Mouse (Mus musculus): Measurements from ENCODE around the gene Foxf2. TPM values are rescaled to one million over a fixed set of nuclear protein-coding genes. Genes with fewer than 3 reads are reported as not detected.

The Foxf2 gene
- polyA plus RNA-seq, 1 experiment = not detected

GRCm38 (mm10) chr13:31658212-31658611 lies 32.6 kb downstream of the Foxf2 start:
- Histone ChIP-seq H3K27ac (ENCODE audit: insufficient read depth, low read depth, low read length) (no peak overlapping the region), H3K4me3 (ENCODE audit: insufficient read depth, low read depth, low read length) (no peak overlapping the region), H3K4me1 (ENCODE audit: control insufficient read depth, insufficient read depth, low read length) (no peaks in the 10 kb centered on the region)
- WGBS = 90% methylated on average over 4 of the region's 4 CpGs
- TF ChIP-seq CTCF (IDR thresholded peaks at IDR 0.05; ENCODE audit: insufficient read depth, low read depth, low read length) (no peak), POLR2A (IDR thresholded peaks at IDR 0.05; ENCODE audit: insufficient read depth, low read depth, low read length) (no peak)

- no peak for TF ChIP-seq CTCF (IDR thresholded peaks at IDR 0.05; ENCODE audit: insufficient read depth, low read depth, low read length)
- no peak for TF ChIP-seq POLR2A (IDR thresholded peaks at IDR 0.05; ENCODE audit: insufficient read depth, low read depth, low read length)
- Histone ChIP-seq H3K27ac (ENCODE audit: insufficient read depth, low read depth, low read length) (no peak overlapping the region), H3K4me3 (ENCODE audit: insufficient read depth, low read depth, low read length) (no peak overlapping the region), H3K4me1 (ENCODE audit: control insufficient read depth, insufficient read depth, low read length) (no peaks in the 10 kb centered on the region)
- WGBS = 4% methylated on average over 3 of the region's 3 CpGs
Measured at GRCm38 (mm10) chr13:31658963-31659362, 33.3 kb downstream of the Foxf2 start.

- WGBS = 45% methylated on average over 6 of the region's 6 CpGs
- no peak for TF ChIP-seq POLR2A (IDR thresholded peaks at IDR 0.05; ENCODE audit: insufficient read depth, low read depth, low read length)
- TF ChIP-seq CTCF (IDR thresholded peaks at IDR 0.05; ENCODE audit: insufficient read depth, low read depth, low read length) = no peak
- no peak overlapping the region for H3K27ac ChIP-seq (ENCODE audit: insufficient read depth, low read depth, low read length)
- no peak overlapping the region for H3K4me3 ChIP-seq (ENCODE audit: insufficient read depth, low read depth, low read length)
- no peaks in the 10 kb centered on the region for H3K4me1 ChIP-seq (ENCODE audit: control insufficient read depth, insufficient read depth, low read length)
Measured at GRCm38 (mm10) chr13:31661211-31661610, 35.6 kb downstream of the Foxf2 start.

DNA sequence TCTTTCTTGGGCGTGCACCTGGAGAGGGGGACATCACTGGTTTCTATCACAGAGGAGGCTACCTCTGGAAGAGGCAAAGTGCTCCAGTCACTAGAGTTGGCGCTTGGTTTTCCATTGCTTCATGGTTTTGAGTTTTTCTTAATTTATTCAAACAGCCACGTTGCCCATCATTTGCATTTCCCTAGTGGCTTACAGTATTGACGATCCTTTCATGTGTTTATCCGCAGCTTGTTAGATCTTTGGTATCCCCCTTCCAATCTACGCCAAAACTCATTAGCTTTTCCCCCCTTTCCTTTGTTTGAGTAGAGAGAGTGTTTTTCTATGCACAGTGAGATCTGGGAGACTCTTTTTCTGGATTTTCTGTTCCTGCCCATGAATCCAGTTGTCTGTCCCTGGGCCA lies 39.8 kb downstream of the Foxf2 start:
- TF ChIP-seq CTCF (IDR thresholded peaks at IDR 0.05; ENCODE audit: insufficient read depth, low read depth, low read length) = no peak
- TF ChIP-seq POLR2A (IDR thresholded peaks at IDR 0.05; ENCODE audit: insufficient read depth, low read depth, low read length) = no peak
- Histone ChIP-seq H3K4me3 (ENCODE audit: insufficient read depth, low read depth, low read length) (no peak overlapping the region), H3K27ac (ENCODE audit: insufficient read depth, low read depth, low read length) (no peak overlapping the region), H3K4me1 (ENCODE audit: control insufficient read depth, insufficient read depth, low read length) (no peaks in the 10 kb centered on the region)
- WGBS = 37% methylated on average over 6 of the region's 6 CpGs

DNA sequence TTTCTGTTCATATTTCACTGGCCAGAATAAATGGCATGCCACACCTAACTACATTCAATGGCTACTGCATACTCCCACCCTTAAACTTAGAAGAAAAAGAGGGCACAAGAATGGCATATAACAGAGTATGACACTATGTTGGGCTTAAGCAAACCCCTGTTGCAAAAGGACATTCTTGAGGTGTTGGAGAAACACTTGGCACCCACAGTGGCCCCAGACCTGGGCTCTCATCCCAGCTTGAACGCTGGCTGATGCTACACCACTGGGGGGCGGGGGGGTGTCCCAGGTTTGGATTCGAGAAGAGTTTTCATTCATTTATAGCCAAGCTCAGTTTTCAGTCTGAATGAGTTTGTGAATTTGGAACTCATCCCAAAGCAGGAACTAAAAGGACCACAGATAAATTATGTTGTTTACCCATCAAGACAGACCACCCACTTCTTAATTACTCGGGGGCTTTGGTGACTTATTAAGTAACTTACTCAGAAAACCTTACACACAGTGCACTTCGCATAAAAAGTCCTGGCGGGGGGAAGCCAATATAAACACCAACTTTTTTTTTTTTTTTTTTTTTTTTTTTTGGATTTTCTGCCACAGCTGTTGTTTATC lies 42.4 kb downstream of the Foxf2 start:
- Histone ChIP-seq H3K4me3 (ENCODE audit: insufficient read depth, low read depth, low read length) (no peak overlapping the region), H3K4me1 (ENCODE audit: control insufficient read depth, insufficient read depth, low read length) (no peaks in the 10 kb centered on the region), H3K27ac (ENCODE audit: insufficient read depth, low read depth, low read length) (no peak overlapping the region)
- TF ChIP-seq POLR2A (IDR thresholded peaks at IDR 0.05; ENCODE audit: insufficient read depth, low read depth, low read length) (no peak), CTCF (IDR thresholded peaks at IDR 0.05; ENCODE audit: insufficient read depth, low read depth, low read length) (no peak)
- WGBS = 27% methylated on average over 6 of the region's 6 CpGs

DNA sequence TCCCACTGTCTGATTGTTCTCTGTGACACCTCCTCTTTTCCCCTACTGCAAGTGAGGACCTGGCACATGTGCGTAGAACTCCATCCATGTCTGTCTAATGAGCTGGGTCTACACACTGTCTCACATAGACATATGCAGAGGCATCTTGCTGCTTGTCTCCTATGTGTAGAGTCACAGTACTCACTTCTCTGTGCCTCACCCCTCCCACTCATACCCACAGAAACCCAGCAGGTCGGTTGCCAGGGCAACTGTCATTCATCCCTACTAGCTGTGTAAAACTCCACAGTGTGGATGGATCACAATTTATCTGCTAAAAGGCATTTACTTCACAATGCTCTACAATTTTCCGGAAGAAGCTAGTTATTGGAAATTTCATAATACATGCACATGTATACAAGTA lies 46.5 kb downstream of the Foxf2 start:
- no peak overlapping the region for H3K27ac ChIP-seq (ENCODE audit: insufficient read depth, low read depth, low read length)
- TF ChIP-seq POLR2A (IDR thresholded peaks at IDR 0.05; ENCODE audit: insufficient read depth, low read depth, low read length) = no peak
- TF ChIP-seq CTCF (IDR thresholded peaks at IDR 0.05; ENCODE audit: insufficient read depth, low read depth, low read length) = no peak
- no peak overlapping the region for H3K4me3 ChIP-seq (ENCODE audit: insufficient read depth, low read depth, low read length)
- H3K4me1 ChIP-seq (ENCODE audit: control insufficient read depth, insufficient read depth, low read length) = no peaks in the 10 kb centered on the region
- 89% methylated on average over 3 of the region's 3 CpGs for WGBS

Other genes starting within 250 kb of the Foxf2 start
- gene Foxq1, start 69.7 kb upstream of the Foxf2 start, polyA plus RNA-seq (2012; ENCODE audit: insufficient read depth, insufficient read length, low replicate concordance, missing spikeins) = not detected in 2 replicates
- gene A530084C06Rik, start 66.5 kb upstream of the Foxf2 start, polyA plus RNA-seq (2012; ENCODE audit: insufficient read depth, insufficient read length, low replicate concordance, missing spikeins) = not detected in 2 replicates
- not detected in 2 replicates for gene Foxc1, start 180.8 kb downstream of the Foxf2 start, polyA plus RNA-seq (2012; ENCODE audit: insufficient read depth, insufficient read length, low replicate concordance, missing spikeins)